Mouse (Mus musculus): Measurements from ENCODE around the gene Man1c1.

Man1c1 gene

GRCm38 (mm10) chr4:134604472-134604871, 99.6 kb downstream of the Man1c1 start:
- DNase-seq (ENCODE audit: extremely low spot score) = no peak

DNA sequence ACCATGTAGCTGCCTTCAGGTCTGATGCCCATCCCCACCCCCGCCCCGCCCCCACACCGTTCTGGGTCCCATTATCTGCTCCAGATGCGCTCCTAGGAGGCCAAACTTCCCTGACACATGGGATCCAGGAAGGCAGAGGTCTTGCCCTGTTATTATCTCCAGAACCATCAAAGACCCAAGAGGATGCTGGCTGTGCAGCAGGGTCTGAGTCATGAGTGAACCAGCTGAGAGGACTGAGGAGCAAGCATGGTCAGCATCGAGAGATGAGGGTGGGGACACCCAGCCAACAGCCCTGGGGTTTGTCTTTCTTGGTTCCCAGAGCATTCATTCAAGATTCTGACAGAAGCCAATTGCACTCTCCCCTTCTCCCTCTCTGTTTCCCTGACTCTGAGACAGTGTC, 100.5 kb downstream of the Man1c1 start:
- no peak for DNase-seq (ENCODE audit: extremely low spot score)

- no peak for DNase-seq (ENCODE audit: extremely low spot score)
Observed at GRCm38 (mm10) chr4:134602610-134603009, 101.5 kb downstream of the Man1c1 start.

- DNase-seq (ENCODE audit: extremely low spot score) = no peak
Observed at GRCm38 (mm10) chr4:134601981-134602380, 102.1 kb downstream of the Man1c1 start.

DNA sequence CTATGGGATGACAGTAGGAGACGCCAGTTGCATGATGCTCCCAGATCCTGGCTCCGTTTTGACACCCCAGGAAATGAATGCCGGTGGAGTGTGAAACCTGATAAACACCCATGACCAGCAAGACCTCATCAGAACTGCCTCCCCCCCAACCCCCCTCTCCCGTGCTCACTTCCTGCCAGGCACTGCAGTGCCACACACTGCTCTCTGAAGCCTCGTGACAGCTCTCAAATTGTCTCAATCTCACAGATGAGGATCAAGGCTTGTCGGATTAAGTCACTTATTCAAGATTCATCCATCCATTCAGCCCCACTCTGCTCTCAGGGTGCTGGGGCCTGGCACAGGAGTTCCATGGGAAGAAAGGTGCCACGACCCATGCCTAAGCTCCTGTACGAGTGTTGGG, 102.7 kb downstream of the Man1c1 start:
- no peak for DNase-seq (ENCODE audit: extremely low spot score)

DNA sequence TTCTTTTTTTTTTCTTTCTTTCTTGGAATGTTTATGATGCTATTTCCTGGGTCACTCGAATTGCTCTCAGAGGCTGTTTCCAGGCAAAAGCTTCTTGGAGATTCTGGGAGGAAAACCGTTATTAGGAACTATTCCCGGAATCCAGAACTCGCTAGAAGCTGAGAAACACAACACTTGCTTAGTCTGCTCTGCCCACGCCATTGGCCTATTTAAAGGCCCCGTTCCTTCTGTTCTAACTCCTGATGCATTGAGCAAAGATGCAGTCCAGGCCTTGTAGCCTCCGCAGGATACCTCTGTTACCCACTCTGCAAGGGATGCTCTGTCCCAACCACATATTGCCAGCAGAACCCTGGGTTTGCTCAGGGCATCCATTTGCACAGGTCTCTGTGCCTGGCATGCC, 103.3 kb downstream of the Man1c1 start:
- no peak for DNase-seq (ENCODE audit: extremely low spot score)

- no peak for DNase-seq (ENCODE audit: extremely low spot score)
Observed at GRCm38 (mm10) chr4:134600060-134600459, 104.0 kb downstream of the Man1c1 start.

GRCm38 (mm10) chr4:134596816-134597692, 107.0 kb downstream of the Man1c1 start:
- no peak for DNase-seq (ENCODE audit: extremely low spot score)

DNA sequence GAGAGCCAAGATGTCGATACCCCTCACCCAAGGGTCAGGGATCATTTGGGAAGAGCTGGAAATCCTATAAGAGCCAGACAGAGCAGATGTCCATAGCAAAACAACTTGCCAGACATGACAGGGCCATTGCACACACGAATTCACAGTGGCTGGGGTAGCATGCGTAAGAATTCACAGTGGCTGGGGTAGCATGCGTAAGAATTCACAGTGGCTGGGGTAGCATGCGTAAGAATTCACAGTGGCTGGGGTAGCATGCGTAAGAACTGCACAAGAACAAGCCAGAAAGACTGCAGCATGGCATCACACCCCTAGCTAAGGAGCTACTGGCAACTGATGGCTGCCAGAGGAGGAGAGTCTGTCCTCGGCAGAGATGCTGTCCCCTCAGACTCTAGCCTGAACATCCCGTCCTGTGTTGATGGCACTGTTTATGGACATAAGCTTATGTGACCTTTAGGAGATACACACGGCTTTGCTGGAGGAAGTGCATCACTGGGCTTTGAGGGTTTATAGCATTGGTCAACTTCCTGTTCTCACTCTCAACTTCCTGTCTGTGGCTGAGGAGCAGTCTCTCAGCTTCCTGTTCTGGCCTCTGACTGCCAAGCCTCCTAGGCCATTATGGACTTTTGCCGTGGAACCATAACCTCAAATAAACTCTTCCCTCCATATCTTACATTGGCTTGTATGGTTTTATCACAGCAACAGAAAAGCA, 109.2 kb downstream of the Man1c1 start:
- no peak for DNase-seq (ENCODE audit: extremely low spot score)

DNA sequence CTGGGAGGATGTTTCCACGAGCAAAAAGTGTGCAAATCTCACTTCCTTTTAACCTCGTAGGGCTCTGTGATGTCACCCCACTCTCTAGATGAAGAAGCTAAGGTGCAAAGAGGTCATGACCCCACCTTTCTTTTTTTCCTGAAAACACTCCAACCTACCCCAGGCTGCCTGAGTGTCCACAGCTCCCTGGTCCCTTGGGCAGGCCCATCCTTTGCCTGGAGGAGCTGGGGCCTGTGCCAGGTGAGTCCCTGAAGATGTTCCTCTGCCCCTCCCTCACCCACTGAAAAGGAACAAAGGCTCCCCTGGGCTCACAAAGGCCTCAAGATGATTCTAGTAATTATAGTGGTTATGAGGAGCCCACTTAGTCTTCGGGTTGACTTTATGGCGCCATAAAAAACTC, 111.6 kb downstream of the Man1c1 start:
- DNase-seq (ENCODE audit: extremely low spot score) = no peak

DNA sequence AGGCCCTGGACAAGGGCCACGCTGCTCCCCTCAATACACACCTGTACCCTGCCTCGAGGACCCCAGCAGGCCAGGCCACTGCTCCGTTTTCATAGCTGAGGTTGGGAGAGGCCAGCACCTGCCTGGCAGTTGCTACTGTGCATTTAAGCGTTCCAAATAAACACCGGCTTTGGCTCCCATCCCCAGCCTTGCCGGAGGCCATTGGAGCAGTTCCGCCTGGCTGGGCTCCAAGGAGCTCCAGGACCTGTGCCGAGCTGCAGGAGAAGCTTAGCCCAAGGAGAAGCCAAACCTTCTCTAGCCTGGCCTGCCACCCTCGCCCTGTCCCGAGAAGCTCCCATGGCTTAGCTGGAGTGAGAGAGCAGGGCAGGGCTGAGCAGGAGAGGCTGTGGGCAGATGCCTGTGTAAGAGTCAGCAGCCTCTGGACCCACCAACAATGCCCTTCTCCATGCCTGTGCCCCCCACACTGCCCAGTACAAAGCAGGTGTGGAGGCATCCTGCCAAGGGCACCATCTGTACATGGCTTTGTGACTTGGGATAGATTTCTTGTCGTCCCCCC, 112.5 kb downstream of the Man1c1 start:
- DNase-seq (ENCODE audit: extremely low spot score) = no peak

DNA sequence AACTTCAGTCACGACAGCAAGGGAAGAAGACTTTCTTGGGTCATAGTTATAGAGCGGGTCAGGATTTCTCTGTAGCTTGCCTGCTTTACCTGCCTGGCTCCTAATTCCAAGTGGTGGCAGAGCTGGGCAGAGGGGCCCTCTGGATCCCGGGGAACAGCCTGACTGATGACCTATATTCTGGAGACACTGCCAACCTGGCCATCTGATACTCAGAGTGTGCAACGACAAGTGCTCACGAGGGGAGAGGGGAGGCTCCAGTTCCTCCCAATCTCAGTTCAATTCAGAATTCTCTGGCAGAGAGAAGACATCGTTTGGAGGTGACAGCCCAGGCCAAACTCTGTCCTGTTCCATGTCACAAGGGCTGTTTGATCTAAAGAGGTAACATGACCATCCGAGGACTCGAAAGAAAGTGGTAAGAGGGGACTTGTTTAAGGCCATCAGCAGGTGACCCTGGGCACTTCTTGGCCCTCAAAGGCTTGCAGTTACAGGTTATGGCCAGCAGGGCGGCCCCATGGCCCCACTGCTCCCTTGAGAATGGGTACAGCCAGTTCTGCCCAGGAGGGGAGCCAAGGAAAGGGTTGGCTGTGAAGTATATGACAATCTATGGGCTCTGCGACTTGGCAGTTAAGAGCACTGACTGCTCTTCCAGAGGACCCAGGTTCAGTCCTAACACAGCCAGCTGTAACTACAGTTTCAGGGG, 113.7 kb downstream of the Man1c1 start:
- no peak for DNase-seq (ENCODE audit: extremely low spot score)

GRCm38 (mm10) chr4:134589786-134590185, 114.3 kb downstream of the Man1c1 start:
- DNase-seq (ENCODE audit: extremely low spot score) = no peak

DNA sequence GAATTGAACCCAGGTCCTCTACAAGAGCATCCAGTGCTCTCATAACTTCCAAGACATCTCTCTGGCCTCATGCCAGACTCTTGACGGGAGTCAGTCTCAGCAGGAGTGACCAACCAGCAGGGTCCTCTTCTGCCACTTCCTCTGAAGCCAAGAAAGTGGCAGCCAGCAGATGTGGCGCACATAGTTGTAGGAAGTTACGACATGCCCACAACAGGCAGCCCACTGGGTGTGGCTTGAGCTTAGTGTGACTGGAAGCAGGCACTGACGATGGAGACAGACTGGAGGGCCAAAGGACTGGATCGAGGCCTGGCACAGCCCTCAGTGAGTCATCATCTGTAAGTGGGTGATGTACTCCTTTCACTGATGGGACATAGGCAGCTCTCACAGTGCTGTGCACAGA, 115.1 kb downstream of the Man1c1 start:
- no peak for DNase-seq (ENCODE audit: extremely low spot score)

- no peak for DNase-seq (ENCODE audit: extremely low spot score)
Observed at GRCm38 (mm10) chr4:134588287-134588686, 115.8 kb downstream of the Man1c1 start.

DNA sequence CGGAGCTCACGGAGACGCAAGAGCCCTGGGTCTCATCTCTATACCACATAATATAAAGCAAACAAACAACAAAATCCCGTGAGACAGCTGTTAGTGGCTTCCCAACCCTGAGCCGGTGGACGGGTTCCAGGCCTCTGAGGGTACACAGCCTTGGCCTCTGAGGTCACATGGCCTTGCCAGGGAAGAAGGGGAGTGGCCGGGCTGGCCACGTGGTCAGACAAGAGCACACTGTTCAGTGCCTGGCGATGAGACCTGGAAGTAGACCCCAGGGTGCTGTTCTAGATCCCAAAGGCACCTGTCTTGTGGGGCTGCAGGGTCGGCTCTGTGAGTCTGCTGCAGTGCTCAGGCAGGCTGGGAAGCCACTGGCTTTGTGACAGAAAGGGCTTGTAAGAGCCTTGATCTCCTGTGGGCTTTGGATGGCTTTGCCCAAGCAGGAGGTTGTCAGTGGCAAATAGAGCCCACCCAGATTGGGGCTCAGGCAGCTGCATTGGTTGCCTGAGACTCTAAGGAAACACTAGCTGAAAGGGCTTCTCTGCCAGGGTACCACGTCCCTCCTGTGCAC, 116.4 kb downstream of the Man1c1 start:
- DNase-seq (ENCODE audit: extremely low spot score) = no peak

DNA sequence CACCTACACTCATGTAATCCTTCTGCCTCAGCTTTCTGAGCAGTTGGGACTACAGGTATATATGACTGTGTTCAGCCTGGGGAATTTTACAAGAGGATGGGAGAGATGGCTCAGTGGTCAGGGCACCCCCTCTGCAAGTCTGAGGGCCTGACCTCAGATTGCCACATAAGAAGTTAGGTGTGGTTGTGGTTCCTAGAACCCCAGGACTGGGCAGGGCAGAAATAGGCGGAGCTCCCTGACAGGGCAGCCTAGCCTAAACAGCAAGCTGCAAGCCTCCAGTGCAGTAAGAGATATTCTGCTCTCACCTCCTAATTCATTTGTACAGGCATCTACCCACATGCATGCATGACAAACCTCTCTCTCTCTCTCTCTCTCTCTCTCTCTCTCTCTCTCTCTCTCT, 117.5 kb downstream of the Man1c1 start:
- no peak for DNase-seq (ENCODE audit: extremely low spot score)

GRCm38 (mm10) chr4:134586126-134586525, 118.0 kb downstream of the Man1c1 start:
- no peak for DNase-seq (ENCODE audit: extremely low spot score)

DNA sequence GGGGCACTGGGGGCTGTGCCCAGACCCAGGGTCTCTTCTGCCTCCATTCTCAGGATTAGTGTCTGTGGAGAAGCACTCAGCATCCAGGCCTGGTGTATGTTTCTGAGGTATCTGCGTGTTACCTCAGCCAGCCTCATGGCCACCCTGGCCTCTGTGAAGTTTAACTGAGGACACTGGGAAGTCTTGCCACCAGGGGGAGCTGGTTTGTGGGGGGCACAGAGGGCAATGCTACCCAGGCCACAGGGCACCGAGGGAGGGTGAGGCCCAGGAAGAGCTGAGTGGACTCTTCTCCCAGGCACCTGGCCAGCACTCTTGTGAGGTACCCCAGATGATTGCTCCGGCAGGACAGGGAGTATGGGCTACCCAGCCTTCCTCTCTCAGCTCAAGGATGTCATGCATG, 120.6 kb downstream of the Man1c1 start:
- DNase-seq (ENCODE audit: extremely low spot score) = no peak

- no peak for DNase-seq (ENCODE audit: extremely low spot score)
Observed at GRCm38 (mm10) chr4:134581365-134581764, 122.7 kb downstream of the Man1c1 start.

DNA sequence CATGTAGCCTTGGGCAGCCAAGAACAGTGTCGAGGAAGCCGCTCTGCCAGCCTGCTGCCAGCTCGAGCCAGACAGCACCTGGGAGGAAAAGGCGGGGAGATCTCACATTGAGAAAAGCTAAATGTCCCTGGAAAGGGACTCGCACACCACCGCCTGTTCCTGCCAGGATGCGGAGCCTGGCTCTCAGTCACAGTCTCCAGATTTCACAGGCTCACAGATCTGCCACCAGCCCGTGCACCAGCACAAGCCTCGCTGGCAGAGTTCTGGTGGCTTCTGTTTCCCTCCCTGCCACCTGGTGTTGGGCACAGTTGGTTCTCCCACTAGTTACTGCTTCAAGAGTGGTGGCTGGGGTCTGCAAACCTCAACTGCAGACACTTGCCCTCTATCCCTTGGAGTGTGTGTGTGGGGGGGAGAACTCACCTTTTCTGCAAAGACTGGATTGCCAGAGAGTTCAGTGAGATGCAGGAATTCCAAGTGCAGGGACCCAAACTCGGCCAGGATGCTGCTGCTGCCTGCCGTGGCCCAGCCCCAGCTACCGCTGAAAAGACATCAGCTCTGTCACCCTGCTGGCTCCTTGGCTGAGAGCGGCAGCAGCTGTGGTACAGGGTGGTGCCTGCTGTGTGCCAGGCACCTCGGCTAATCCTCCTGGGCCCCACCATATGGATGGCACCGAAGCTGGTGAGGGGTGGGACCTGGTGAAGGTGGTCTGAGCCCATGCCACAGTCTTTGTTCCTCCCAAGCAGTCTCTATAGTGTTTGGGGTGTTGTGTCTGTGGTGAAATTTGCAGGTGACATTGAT, 123.5 kb downstream of the Man1c1 start:
- no peak for DNase-seq (ENCODE audit: extremely low spot score)

All from embryo, embryonic 9.5 days (tissue).